Mouse (Mus musculus): Measurements from ENCODE around the gene Klf13.

The Klf13 gene

DNA sequence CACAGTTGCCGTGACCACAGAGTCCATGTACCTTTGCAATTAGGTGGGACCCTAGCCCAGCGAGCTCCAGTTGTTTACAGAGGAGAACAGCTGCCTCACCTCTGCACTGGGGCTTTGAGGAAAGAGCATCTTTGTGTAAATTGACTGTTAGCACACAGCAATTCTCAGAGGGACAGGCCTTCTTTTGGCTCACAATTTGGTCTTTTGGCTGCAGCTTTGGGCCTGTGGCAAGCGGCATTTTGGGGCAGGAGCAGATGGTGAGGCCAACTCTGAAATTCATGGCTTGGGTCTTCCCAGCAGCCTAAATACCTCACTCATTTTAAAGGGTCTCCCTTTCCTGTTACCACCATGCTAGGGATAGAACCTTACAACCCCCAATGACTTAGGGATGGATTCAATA, 10.5 kb upstream of the Klf13 start:
- no peak for DNase-seq (ENCODE audit: low spot score in 2 of 2)

DNA sequence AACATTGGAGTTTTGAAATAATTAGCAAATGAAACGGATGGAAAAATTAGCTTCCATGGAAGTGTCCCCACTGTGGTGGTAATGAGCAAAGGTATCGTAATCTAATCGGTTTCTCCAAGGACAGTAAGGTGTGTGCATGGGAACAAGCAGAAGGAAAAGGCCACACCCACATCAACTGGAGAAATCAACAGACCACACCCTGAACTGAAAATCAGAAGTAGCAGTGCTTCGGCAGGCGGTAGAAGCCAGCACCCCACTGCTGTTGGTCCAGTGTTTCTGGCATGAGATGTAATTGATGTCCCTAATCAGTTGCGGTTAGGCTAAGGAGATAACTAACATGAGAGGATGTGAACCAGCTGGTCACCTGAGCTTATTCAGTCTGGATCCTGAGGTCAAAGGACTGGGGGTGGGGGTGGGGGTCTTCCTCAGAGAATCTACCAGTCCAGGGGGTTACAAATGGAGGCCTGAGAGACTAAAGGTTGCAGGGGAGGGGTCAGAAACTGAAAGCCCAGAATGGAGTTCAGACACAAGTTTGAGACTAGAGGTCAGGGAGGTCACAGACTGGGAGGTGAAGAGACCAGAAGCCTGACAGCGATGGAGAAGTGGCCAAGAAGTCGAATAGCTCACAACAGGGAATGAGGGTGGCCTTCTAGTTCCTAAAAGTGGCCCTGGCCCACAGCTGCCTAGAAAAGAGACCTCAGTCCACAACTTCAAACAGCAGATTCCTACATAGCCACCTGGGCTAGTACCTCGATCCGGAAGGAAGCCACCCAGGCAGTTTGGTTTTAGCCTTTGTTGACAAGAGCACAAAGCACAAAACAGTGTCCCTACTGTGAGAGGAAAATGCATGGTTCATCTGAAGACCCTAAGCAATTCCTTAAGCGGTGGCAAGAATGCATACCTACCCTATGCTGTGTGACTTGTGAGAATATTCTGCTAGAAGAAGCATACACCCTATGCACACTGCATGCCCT, 9.1 kb upstream of the Klf13 start:
- no peak for DNase-seq (ENCODE audit: low spot score in 2 of 2)

DNA sequence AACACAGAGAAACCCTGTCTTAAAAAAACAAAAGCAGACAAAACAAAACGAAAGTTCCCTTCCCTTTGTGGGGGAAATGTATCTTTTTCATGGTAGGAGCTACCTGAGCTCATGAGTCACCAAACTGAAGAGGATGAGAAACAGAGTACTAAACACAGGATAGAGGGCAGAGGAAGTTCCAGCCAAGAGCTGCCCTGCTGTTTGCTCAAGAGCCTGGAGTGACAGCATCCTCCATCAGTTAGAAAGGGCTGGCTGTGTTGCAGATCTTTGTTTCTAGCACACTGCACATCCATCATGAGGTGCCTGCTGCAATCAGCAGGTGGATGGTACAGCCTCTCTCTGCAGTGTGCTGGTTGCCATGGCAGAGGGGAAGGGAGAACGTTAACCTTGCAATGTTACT, 5.2 kb upstream of the Klf13 start:
- no peak for DNase-seq (ENCODE audit: low spot score in 2 of 2)

DNA sequence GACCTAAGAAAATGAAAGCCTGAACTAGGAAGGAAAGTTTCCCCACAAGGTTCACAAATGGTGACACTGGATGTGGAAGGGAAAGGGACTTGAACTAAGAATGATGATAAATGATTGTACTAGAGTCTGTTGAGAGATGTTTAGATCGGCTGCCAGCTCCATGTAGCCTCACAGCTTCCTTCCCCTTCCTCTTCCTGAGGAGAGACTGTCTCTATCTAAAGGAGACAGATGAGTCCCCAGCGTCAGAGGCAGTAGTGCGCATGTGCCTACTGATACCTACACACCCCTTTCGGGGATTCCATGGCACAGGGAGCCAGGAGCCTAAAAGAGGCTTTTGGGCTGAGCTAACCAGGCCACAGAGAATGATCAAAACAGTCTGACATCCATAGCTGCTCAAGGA, 2.8 kb upstream of the Klf13 start:
- no peak for DNase-seq (ENCODE audit: low spot score in 2 of 2)

DNA sequence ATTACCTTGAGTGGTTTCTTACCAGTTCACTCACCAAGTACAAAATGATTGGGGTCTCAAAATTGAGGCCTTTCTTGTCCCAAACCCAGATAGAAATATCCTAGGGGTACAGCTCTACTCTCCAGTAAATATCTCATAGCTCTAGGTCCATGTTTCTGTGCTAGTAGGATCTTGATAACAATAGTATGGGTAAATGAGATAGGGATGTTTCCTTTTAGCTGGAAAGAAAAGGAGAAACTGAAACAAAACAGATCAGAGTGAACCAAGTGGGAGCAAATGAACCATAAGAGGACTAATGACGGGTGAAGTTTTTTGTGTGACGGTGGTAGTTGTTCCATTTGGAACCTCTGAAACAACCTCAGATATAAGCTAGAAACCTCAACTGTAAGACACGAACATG, 2.3 kb upstream of the Klf13 start:
- DNase-seq (ENCODE audit: low spot score in 2 of 2) = no peak

DNA sequence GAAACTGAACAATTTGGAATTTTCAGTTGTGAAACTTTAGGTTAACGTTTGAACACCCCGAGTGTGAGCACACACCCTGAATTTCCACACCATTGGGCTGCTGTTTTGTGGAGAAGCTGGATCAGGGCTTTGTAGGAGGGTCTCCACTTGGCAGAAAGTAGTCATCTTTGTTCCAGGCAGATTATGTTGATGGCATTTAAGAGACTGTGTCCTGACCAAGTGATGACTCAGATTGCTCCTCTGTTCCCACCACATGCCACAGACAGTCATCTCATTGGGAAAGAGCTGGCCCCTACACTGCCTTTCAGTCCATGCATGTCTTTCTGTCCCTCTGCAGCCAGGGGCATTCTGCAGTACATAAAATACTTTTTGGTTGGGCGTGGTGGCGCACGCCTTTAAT, 1.6 kb upstream of the Klf13 start:
- DNase-seq (ENCODE audit: low spot score in 2 of 2) = no peak

DNA sequence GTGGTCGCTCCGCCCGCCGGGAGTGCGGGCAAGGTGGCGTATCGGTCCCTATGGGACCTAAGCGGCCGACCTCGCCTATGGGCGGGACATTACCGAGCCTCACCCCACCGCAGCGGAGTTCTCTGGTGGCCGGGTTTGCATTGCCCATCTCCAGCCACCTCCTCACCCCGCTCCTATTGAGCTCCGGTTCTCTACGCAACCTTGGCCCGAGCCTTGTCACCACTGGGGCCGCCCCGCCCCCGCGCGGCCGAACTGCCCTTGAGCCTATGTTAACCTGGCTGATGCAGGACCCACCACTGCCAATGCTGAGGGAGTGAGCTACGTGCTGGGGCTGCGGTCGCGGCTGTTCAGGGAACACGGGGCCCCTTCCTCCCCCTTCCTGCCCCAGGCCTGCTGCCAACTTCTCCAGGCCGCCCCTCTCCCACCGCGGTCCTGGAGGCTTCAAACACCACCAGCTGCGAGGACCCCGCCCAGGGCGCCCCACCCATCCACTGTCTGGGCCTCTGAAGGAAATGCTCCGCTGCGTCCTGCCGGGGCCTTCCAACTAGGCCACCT, 759 bp upstream of the Klf13 start:
- peak in 1 of 2 experiments; percentile 69 for DNase-seq (ENCODE audit: low spot score in 2 of 2)

DNA sequence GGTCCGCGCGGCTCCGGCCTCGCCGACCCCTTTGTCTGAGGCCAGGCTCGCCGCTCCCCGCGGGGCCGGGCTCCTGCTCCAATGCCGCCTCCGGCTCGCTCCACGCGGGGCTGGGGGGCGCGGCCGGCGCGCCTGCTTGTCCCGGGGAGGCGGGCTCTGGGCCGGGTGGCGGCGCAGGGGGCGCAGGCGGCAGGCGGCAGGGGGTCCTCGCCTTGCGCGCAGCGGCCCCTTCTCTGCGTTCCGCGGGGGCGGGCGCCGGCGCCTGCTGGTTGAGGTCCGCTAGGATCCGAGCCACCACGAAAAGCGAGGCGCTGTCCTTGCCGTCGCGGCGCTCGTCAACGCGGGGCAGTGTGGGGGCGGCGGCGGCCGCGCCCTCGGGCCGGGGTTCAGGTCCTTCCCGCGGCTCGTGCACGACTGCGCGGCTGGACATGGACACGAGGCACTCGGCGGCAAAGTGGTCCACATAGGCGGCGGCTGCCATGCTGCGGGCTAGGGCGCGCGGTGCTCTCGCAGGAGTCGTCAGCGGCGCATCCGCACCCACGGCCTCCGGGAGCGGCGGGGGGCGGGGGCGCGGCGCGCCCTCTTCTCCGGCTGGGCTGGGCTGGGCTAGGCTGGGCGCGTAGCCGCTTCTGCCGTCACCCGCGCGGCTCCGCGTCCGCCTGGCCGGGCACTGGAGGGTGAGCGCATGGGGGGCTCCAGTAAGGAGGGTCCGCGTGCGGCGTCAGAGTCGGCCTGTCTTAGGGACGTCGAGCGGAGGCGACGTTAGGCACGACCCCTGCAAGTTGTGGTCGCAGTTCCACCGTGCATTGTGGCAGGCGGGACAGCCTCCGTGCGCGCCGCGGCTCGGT, 425 bp downstream of the Klf13 start:
- DNase-seq (ENCODE audit: low spot score in 2 of 2) = peak in 1 of 2 experiments; percentile 51

DNA sequence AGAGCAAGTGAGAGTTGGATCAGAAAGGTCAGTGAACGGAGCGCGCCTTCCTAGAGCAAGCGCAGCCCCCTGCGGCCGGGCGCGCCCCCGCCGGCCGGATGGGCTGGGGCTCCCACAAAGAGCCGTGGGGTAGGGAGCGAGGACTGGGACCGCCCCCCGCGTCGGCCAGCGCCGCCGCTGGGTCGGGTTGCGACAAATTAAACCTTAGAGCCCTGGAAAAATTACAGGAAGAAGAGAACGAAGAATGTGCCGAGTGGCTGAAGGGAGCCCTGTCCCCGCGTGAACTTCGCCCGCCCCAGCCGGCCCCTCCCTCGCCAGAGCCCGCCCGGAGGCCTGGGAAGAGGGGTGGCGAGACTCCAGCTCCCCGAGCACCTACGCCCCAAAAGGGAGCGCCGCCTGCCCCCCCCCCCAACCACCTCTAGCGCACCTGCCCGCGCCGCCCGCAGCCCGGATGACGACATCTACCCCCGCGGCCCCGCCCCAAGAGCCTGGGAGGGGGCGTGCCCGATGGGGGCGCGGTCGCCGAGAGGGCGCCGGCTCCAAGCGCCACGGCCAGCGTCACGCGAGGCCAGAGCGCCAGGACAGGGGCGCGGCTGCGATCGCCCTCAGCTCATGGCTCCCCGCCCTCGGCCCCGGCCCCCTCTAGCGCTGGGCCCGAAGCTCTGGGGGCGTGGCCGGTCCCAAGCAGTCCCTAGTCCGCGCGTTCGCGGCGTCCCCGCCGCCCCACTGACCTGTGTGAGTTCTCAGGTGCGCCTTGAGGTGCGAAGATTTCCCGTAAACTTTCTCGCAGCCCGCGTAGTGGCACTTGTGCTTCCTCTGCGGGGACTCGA, 1.3 kb downstream of the Klf13 start:
- peak; percentile 53 to 57 for DNase-seq (ENCODE audit: low spot score in 2 of 2)

DNA sequence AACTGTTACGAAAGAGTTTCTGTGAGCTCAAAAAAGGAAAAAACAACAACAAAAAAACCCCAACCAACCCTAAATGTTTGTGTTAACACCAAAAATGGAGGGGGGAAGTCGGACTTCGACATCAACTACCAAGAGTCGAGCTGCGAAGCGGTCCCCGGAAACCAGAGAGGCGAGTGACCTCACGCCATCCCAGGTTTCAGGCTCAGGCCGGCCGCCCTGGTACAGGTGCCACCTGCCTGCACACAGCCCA, 1.8 kb downstream of the Klf13 start:
- no peak for DNase-seq (ENCODE audit: low spot score in 2 of 2)

DNA sequence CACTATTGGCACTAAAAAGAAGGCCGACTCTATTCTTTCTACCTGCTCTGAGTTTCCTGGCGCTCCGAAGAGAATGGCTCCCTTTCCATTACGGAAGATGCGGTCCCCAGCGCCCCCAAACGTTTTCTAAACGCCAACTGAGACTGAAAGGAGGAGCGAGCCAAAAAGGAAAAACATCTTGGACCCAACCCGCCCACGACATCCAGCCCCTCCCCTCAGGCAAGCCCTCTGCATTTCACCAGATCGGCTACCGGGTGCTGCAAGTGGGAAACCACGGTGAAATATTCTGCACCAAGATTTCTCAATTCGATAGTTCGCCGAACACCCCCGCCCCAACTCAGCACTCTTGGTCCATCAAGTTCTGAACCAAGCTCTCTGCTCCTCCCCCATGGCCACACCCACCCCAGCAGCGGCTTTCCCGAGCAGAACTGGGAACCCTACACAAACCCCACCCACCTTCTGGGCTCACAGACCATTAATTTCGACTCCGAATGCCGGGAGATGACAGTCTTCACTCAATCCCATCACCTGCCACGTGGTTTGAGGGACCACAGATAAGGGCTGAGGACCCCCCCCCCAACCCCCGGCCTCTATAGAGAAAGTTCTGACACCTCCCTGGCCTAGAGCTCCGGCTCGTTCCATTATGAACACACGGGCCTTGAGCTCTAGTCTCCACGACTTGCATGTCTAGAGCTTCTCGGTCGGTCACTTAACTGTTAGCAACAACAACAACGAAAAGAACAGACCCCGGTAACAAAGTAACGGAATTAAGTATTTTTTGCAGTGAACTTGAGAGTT, 2.3 kb downstream of the Klf13 start:
- DNase-seq (ENCODE audit: low spot score in 2 of 2) = peak; percentile 66 to 68

DNA sequence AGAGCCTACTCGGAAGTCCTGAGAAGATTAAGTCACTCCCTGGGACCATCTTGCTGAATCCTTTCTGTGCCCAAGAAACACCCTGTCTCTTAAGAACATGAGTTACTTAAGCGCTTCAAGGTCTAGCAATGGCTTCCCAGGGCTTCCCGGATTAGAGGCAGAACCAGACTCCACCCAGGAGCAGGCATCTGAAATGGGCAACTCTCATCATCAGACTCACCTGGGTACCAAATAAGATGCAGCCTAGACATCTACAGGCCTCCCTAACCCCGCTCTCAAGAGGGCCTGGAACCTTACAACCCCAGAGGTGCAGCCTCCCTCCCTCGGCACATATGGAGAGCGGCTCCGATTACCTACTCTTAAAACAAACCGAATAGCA, 2.9 kb downstream of the Klf13 start:
- no peak for DNase-seq (ENCODE audit: low spot score in 2 of 2)

DNA sequence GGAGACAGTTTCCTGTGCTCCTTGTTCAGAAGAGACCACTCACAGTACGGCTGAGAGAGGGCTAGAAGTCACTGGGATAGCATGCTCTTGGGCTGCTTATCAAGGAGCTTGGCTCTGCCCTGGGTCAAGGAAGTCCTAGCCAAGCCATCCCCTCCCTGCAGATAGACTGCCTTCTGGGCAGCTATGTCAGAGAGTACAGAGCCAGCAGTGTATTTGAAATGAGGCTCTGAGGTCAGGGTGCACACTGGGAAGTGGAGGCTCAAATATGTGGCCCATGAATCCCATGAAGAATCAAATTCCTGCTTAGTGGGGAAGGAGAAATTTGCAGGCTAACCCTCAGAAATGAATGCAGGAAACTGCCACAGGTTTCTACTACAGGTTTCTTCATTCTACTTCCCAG, 4.2 kb downstream of the Klf13 start:
- no peak for DNase-seq (ENCODE audit: low spot score in 2 of 2)

DNA sequence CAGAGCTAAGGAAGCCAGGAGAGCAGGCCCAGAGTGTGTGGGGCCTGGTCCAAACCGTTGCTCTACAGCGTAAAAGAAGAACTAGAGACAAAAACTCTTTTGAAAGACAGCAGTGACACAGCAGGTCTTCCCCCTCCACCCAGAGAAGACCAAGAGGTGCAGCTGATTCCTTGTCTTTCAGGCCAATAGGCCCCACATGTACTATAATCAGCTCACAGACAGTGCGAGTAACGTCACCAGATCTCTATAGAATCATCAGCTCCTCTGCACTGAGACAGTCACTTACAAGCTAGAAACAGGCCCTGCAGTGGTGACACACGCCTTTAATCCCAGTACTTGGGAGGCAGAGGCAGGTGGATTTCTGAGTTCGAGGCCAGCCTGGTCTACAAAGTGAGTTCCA, 4.8 kb downstream of the Klf13 start:
- no peak for DNase-seq (ENCODE audit: low spot score in 2 of 2)

DNA sequence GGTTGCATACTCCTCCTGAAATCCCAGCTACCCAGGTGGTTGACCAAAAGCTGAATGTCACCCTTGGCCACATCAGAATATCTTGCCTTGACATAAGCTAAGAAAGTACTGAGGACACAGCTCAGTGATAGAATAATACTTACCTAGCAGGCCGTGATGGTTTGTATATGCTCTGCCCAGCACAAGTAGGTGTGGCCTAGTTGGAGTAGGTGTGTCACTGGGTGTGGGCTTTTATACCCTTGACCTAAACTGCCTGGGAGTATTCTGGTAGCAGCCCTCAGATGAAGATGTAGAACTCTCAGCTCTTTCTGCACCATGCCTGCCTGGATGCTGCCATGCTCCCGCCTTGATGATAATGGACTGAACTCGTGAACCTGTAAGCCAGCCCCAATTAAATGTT, 6.3 kb downstream of the Klf13 start:
- DNase-seq (ENCODE audit: low spot score in 2 of 2) = no peak

DNA sequence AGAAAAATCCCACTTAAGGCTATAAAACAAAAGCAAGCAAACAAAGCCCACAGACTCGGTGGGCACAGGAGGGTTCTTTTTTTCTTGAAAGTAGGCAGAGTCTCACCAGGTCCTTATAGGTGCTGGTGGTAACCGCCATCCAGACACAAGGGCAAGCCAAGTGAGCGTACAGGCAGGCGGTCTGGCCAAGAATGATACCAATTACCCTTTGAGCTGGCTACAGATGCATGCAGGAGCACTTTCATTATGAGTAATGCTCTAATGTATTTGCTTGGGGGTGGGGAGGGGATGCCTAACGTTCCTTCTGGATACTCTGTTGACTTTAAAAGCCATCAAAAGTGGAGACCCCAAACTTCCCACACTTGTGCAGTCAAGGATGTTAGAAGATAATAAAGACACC, 7.9 kb downstream of the Klf13 start:
- no peak for DNase-seq (ENCODE audit: low spot score in 2 of 2)

DNA sequence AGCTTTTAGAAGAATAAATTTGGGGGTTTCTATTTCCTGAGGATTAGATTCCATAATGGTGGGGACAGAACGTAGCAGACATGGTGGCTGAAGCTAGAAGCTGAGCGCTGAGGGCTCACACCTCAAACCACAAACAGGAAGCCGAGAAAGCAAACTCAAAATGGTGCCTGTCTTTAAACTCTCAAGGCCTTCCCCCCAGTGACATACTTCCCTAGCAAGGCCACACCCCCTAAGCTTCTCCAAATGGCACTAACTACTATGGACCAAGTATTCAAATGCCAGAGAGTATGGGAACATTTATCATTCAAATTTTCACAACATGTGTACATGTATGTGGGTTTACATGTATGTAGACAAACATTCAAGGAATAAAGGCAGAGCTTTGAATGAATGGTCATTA, 8.6 kb downstream of the Klf13 start:
- no peak for DNase-seq (ENCODE audit: low spot score in 2 of 2)

DNA sequence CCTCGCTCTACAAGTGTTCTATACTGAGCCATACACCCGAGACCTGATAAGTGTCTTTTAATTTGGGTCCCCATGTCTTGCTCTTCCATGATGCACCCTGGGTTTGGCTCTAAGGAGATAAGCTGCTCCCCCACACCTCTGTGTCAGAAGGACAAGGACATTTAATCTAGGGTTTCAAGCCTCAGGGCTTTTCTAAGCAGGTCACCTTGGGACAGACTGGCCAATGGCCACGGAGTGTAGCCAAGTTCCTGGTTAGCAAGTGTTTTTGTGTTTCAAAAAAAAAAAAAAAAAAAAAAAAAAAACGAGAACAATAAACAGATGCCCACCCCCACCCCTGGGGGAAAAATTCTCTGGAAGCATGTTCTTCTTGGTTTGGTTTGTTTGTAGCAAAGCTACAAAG, 9.6 kb downstream of the Klf13 start:
- DNase-seq (ENCODE audit: low spot score in 2 of 2) = no peak

DNA sequence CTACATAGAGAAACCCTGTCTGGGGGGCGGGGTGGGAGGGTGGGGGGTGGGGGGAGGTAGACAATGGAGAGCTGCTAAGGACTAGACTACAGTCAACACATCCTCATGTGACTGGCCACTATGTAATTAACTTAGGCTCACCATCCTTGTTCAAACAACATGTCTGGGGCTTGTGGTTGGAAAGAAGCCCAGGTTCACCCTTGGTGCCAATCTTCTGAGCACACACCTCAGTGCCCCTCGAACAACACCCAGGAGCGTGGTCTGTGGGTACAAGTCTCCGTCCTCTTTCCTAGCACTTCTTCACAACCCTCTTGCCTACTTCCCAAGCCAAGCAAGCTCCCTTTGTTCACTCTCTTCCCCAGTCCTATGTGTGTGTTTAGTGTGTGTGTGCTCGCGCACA, 11.6 kb downstream of the Klf13 start:
- no peak for DNase-seq (ENCODE audit: low spot score in 2 of 2)

DNA sequence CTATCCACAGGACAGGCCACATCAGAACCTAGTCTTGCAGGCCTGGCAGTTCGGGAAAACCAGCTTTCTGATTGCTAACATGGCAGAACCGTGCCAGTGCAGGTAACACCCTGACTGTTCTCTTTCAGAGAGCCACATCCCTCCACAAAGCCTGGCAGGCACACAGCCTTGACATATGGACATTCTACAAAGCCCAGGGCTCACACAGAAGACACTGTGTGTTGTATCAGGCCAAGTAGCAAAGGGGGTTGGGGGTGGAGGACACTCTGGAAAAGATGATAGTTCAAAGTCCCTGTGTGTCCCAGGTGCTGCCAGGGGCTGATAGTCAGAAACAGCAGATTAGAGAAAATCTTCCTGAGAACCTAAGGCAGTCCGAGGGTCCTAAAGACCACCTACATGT, 12.2 kb downstream of the Klf13 start:
- DNase-seq (ENCODE audit: low spot score in 2 of 2) = no peak
